Mouse (Mus musculus) c-Kit-negative CD71-positive TER-119-positive erythroid progenitor cells, embryonic 14.5 days (primary cell): ENCODE results near the gene Pigc.

Source experiments
- DNase-seq: peaks from one replicate; pipeline ENCODE4 v3.0.0-alpha.2; 2013; ENCODE audit warnings: low read depth, low spot score

Gene Pigc

DNA sequence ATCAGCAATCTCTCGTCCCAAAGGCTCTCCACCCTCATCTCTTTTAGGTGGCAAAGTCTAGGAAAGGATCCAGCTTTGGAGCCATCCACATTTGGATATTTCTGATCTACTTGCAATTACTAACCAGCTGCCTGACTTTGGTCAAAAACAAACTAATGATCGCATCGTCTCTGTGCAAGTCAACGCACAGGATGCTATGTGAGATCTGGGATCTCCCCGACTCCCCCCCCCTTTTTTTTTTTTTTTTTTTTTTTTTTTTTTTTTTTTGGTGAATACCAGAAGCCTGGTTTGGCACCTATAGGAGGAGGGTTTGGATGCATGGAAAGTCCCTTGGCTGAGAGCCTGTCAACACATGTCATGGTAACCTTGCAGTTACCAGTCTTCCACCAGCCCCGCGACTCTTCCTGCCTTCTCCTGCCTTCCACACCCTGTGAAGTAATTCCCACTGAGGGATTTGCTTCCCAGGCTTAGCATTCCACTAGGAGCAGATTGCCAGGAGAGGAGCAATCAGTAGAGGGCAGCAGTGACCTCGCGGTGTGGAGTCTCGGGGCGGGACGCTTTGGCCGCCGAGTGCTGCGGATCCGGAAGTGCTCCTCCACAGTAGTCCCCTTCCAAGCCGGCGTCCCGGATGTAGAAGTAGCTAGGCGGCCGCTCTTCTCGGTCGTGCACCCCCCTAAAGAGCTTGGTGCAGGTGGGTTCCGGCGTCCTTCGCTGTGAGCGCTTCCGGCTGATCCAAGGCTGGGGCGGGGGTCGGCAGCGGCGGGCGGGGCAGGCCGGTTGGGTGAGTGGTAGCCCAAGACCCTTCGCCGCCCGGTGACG lies at the start of gene Pigc:
Gene Pigc, plus strand, starts transcription at position 598 of the 819 bp plus-strand sequence.
- peak; percentile 74 for DNase-seq

DNA sequence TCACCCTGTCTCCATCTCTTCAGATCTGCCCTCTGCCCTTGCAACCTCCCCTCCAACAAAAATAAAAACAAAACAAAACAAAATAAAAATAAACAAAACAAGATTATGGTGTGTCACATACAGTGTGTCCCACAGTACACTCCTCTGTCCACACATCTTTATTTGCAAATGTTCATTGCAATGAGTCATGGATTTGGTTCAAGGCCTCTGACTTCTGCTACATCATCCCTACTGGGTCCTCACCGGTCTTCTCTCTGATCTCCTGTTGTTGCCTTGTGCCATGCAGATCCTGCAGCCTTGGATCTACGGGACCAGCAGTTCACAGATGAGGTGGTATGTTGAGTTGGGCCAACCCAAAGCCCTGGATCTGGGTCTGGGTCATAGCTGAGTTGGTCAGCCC lies 49.4 kb upstream of the Pigc start:
- no peak for DNase-seq

DNA sequence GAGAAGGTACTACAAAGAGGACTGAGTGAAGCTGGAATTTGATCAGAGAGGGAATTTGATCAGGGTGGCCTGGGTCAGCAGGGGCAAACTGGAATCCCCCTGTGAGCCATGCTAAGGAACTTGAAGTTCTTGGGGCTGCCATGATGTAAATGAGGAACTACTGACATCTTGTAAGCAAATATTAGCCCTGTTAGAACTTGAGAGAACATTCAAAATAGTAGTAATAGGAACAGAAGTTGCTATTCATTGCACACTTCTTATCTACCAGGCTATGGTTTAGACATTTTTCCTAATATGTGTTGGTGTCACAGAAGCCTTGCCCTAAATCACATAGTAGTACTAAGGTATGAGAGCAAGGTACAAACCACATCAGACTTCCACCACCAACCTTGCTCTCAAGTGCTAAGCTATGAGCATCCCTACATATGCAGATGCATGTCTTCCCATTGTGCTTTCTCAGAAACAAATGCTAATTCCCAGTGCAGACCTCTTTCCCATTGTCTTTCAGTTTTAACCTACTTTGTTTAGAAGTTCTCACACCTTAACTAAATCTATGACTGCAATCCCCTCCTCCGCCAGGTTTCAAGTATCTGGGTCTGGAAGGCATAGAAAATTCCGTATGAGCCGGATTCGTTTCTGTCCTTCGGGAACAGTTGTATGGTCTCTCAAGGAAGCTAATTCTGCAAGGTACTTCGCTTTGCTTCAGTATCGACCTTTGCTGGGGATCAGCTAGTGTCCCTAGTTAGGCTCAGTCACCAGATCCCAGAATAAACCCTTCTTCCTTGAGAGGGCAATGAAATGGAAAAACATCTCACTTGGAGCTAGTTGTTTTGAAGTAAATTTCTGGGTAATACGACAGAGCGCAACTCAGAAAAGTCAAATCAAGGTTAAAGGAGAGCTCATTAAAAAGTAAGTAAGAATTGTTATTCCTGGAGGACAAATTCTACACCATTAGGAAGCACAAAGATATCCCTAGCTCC lies 48.2 kb upstream of the Pigc start:
- no peak for DNase-seq

DNA sequence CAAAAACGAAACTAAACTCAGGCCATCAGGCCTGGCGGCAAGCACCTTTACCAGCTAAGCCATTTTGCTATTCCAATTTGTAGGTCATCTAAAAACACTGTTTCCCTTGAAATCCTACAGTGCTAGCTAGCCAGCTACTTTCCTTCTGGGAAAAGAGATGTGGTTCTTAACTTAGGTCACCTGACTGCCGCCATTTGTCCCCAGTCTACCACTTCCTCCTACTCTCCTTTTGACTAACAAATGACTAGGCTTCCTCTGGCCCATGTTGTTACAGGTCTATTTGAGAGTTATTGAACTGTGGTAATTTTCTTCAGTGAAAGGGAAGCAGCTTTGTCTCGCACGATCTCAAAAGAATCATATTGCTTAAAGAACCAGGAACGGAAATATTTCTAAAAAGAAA lies 47.1 kb upstream of the Pigc start:
- DNase-seq: no peak

DNA sequence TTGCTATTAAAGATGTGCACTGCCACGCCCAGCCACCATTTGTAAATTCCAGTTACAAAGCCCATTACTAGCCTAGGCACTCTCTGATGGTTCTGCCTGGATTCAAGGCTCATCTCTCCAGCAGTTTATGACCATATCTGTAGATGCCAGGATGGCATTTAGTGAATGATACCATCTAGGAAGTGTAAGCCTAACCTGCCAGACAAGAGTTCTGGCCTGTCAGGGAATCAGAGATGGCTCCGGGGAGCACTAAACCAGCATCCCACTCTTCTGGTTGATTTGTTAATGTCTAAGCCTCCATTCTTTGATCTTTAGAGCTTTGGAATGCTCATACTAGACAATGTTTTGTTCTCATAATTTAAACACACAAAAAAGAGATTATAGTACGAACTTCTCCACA lies 44.7 kb upstream of the Pigc start:
- DNase-seq: no peak

DNA sequence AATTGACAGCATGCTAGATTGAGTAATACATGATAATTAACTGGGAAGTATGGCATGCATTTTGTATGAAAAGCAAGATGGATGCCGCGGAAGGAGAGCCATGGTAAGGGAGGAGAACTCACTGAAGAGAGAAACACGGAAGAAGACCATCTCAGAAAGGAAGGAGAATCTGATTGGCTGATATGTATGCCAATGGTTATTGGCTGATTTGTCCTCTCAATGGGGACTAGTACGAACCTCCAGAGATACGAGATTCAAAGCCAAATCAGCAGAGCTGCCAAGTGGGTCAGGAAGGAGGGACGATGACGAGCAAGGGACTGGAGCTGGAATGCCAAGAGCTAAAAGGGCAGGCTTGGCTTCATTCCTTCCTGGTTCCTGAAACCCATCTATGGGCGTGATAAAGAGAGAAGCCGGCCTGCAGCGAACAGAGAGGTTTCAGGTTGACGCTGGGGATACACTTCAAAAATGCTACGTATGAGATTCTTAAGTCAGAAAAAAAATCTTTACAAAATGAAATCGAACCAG lies 43.6 kb upstream of the Pigc start:
- DNase-seq: no peak

DNA sequence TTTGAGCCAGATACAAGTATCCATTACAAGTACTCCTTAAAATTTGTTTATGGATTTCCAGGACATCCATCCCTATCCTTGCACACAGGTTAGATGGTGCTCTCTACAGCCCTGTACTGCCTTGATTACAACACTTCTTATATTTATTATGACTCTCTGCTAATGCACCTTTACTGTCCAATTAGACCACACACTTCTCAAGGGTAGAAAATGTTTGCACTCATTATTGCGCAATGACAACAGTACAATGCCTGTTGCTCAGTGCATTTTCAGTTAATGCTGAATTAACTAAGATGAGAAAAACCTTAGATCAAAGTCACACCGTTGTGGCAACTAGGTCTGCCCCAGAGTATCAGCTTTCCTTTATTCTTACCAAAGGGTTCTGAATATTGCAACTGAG lies 41.0 kb upstream of the Pigc start:
- DNase-seq: no peak

DNA sequence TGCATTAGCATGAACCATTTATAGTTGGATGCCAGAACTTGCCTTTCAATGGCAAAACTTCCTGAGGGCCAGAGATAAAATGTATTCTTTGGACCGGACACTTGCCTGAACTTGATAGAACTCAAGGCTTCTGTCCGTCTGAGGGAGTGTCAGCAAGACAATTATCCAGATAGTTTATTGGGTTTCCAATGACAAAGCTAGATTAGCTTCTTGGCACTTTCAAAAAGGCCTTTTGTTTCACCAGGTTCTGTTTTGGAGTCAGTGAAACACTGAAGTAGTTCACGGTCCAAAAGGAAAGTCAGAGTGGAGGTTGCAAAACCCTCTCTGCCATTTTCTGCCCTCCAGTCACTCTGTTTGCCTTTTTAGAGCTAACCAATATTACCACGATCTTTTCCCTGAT lies 37.7 kb upstream of the Pigc start:
- no peak for DNase-seq

DNA sequence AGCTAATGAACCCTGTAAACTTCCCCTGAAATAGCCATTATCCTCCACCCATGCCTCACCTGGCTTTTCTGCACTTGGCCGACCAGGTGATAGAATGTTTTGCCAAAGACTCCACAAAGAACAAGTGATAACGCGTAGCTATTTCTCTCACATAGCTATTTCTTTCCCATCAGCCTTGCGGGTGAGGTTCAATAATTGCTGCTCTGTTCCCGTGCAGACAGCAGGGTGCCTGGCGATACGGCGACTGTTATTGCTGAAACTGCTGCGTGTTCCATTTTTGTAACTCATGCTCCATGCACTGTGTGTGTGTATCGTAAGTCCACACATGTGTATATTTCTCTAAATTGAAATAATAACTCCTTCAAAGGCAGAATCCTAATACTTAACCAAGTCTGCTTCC lies 37.2 kb upstream of the Pigc start:
- DNase-seq: no peak

DNA sequence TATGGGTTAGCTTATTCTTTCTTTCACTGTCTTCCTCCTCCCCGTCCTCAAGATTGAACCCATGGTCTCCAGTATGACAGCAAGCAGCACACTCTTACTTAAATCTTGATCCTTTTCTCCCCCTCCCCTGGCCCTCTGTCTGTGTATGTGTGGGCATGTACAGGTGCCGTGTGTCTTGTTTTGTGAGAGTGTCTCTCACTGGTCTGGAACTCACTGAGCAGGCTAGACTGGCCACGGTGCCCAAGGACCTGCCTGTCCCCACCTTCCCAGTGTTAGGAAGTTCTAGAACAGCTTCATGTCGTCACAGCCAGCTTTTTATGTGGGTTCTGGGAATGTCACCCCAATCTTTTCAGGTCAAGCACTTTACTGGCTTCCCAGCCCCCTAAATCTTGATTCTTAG lies 36.7 kb upstream of the Pigc start:
- DNase-seq: no peak

DNA sequence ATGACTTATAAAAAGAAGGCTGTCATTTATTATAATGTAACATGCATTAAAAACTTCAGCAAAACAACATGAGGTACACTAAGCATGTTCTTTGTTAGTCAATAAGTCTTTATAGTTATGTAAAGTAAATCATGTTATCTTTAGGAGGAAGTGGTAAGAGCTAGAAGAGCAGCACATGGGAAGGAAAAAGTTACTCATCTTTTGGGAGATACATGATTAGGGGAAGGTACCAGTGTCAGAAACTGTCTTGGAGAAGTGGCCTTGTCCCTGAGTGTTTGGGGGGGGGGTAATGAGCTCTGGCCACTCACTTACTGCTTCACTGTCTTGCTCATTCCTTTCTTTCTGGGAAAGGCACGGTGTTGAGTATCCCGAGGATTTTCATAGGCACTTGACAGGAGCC lies 26.9 kb upstream of the Pigc start:
- DNase-seq: no peak

DNA sequence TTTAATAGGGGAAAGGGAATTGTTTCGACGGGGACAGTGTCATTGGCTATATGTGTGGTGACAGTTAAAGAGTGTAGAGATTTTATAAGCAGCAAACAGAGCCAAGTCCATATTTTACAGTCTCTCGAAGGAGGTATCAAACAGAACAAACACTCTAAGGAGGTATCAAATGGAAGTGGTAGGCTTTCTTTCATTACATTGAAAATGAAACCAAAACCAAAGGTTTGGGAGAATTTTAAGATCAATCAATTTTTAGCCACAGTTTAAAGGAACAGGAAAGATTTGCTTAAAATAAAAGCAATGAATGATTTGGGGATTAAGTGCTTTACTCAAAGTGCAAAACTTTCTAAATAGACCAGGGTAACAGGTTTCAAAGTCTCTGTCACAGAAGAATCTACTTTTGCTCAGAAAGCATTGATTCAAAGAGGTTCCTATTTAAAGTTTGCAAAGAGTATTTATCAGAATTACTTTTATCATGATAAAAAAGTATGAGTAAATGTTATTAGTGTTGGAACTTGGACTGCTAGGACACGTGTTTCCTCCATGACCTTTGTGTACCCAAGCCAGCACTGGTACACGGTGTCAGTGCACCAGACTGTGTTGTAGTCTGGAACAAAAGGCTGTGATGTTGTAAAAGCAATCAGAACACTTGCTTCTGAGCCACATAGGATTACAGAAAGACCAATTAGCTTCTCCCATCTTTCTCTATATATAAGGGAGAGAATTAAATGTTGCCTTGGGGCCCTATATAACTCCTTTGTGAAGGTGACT lies 17.8 kb upstream of the Pigc start:
- DNase-seq: no peak

DNA sequence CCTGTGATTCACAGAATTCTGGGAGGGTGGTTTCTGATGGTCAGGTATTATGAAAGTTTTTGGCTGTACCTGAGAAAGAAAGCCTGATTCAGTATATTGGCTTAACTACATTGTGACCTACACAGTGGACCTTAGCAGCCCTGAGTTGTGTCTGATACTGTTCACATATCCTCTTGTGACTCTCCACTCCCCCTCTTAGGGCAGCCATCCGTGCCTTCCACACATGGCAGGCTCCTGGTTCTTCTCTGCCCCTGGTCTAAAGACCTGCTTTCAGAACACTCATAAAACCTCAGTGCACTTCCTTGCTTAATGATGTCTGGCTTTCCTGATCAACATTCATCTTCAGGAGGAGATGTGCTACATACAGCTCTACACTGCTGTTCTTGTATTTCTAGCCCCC lies 16.4 kb upstream of the Pigc start:
- DNase-seq: no peak

DNA sequence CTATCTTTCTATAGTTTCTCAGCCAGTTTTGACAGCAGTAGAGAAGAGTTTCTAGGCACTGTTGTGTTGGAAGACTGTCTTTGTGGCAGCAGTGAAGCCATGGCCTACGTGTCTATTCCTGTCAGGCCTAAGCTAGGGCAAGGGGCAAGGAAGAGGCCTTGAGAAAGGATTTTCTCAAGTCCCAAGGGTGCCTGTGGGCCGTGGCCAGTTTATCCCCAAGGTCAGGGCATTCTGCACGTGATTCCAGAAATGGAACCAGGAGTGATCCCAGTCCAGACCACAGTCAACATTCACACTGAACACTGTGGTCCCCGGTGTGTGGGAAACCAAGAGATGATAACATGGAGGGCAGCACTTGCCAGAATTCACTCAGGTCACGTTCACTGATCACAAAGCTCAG lies 13.1 kb upstream of the Pigc start:
- DNase-seq: no peak

DNA sequence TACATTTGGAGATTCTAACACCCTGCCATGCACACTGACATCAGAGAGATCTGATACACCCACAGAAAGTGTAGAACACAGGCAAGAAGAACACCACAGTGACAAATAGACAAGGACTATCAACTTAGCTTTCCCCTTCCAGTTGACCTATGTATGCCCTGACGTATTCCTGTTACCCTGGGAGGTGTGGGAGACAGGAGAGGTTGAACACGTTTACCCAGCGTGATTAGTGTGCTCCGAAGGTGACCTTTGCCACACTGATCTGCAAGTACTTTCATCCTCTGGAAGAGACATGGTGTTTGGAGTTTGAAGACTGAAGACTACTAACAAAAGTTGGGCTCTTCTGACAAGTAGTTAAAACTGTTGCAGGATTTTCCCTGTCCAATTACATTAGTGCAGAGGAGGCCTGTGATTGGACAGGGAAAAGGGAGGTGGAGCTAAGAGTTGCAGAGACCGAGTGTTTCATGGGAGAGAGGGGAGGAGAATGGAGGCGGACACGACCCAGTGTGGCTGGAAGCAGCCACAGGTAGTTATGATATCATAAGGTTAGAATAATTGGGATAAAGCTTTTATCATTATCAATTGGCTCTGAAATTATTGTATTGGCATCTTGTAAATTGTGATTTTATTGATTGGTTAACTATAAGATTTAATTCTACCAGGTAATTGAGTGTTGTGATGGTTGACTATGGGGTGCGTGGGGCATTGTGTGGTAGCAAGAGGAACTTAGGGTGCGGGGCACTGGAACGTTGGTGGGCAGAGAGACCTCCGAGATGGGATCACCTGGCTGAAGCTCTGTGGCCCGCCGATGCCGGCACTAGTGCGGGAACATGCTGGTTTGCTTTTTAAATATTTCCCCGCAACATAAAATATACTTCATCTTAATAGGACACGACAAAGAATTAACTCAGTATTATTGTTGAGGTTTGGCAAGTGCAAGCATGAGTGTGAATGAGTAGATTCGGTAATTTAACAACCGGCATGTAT lies 10.7 kb upstream of the Pigc start:
- no peak for DNase-seq

DNA sequence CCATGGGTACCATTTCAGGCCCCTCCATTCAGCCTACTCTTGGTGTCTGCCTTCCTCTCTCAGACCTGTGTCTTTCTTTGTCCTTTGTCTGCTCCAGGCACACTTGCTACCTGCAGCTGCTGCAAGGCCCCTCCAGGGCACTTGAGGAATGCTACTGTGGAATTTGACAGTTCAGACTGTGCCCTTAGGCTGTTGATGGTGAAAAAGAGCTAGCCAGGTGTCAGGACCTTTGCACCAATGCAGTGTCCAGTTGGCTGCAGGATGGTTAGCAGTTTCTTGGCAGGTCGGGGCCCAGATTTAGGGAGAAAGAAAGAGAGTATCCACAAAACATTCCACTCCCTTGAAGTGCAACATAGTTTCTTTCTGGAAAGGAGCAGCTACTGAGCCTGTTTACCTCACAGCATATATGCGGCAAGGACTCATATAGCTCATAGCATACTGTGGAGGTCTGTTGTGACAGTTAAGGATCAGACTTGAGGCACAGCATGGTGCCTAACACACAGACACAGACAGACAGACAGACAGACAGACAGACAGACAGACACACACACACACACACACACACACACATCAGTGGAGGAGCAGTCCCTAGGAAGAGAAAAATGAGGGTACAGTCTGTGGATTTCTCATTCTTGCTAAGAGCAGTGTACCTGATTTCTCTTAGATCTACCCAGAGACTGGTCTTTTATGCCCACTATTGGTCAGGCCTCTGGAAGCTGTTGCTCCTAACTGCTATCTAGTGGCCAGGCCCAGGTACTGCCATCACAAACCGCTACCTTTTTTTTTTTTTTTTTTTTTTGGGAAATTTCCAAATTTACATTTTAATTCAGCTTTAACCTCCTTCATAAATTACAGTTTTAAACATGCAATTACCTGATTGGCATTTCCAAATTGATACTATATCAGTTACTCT lies 6.3 kb upstream of the Pigc start:
- DNase-seq: peak; percentile 15

DNA sequence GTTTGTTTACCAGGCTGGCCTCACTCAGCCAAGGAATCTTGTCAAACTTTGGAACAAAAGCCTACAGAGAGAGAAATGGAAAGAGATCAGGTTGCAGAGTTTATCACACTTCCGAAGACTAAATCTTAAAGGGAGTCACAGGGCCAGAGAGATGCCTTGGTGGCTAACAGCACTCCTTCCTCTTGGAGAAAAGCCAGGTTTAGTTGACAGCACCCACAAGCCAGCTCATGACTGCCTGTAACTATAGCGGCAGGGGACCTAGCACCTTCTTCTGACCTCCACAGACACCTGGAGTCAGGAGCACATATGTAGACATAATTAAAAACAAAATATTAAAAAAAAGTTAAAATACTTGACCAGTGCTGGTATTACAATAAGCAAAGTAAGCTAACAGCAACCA lies 1.1 kb upstream of the Pigc start:
- no peak for DNase-seq

DNA sequence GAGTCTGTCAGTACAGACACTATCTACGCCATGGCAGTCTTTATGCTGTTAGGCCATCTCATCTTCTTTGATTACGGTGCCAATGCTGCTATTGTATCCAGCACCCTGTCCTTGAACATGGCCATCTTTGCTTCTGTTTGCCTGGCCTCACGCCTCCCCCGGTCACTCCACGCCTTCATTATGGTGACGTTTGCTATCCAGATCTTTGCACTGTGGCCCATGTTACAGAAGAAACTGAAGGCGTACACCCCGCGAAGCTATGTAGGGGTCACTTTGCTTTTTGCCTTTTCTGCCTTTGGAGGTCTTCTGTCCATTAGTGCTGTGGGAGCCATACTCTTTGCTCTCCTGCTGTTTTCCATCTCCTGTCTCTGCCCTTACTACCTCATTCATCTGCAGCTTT lies 1.9 kb downstream of the Pigc start:
- no peak for DNase-seq

DNA sequence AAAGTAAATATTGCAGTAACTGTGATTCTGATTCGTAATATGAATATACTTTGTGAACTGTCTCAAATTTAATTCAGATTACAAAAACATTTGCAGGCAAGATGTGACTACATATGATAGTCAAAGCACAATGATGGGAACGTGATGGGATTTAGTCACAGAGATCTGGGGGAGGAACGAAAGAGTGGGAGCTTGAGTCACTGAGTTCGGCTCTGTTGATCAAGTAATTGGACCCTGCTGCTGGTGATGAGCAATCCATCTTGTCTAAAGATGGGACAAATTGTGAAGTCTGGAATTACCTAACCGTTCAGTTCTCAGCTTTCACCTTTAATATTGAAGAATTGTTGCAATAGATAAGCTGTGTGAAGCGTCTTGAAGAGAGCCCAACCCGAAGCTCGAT lies 3.2 kb downstream of the Pigc start:
- no peak for DNase-seq
